Mouse (Mus musculus): ENCODE measurements around the gene Ubr7. TPM values are rescaled to one million over a fixed set of nuclear protein-coding genes. Genes with fewer than 3 reads are reported as not detected.

The Ubr7 gene
- 33.8 and 34.7 TPM in 2 replicates for polyA plus RNA-seq (2015; fragmentation: Nextera tagmentation; extraction: Ambion mirVana)

GRCm38 (mm10) chr12:102757689-102758402, at the start of gene Ubr7, which contains the start of the genes Gm28051 and Gon7:
TSS of gene Ubr7 (plus strand) at chr12:102757967.
TSS of gene Gm28051 (minus strand) at chr12:102757765.
TSS of gene Gon7 (minus strand) at chr12:102757803.
- H3K27me3 ChIP-seq (ENCODE audit: control insufficient read depth, insufficient read depth, low read depth, low read length): no peaks in the 10 kb centered on the region
- peak within 1 kb of the TSS; percentile 92 for H3K27ac ChIP-seq (ENCODE audit: low read length)
- H3K4me1 ChIP-seq (ENCODE audit: control insufficient read depth, insufficient read depth, low read length): peaks cover 20% of the 10 kb centered on the region
- no peaks in the 10 kb centered on the region for H3K9me3 ChIP-seq (replicated peaks; ENCODE audit: control insufficient read depth, low read length, poor library complexity, severe bottlenecking)
- peak within 1 kb of the TSS; percentile 87 for H3K9ac ChIP-seq (ENCODE audit: low read depth, low read length)
- no peaks in the 10 kb centered on the region for H3K36me3 ChIP-seq (ENCODE audit: control insufficient read depth, insufficient read depth, low read length)
- under 1% methylated on average over 73 of the region's 73 CpGs for WGBS
- ATAC-seq: peak; percentile 98
- peak within 1 kb of the TSS; percentile 91 for H3K4me2 ChIP-seq (ENCODE audit: low read length)
- peak within 1 kb of the TSS; percentile 88 for H3K4me3 ChIP-seq (ENCODE audit: low read depth, low read length)

GRCm38 (mm10) chr12:102708220-102708619, 49.5 kb upstream of the Ubr7 start:
- H3K9ac ChIP-seq (ENCODE audit: low read depth, low read length): no peak overlapping the region
- WGBS: 68% methylated on average over 11 of the region's 11 CpGs
- H3K27me3 ChIP-seq (ENCODE audit: control insufficient read depth, insufficient read depth, low read depth, low read length): no peaks in the 10 kb centered on the region
- no peaks in the 10 kb centered on the region for H3K36me3 ChIP-seq (ENCODE audit: control insufficient read depth, insufficient read depth, low read length)
- no peak overlapping the region for H3K4me2 ChIP-seq (ENCODE audit: low read length)
- ATAC-seq: no peak
- peaks cover 12% of the 10 kb centered on the region for H3K4me1 ChIP-seq (ENCODE audit: control insufficient read depth, insufficient read depth, low read length)
- no peak overlapping the region for H3K27ac ChIP-seq (ENCODE audit: low read length)
- no peak overlapping the region for H3K4me3 ChIP-seq (ENCODE audit: low read depth, low read length)
- no peaks in the 10 kb centered on the region for H3K9me3 ChIP-seq (replicated peaks; ENCODE audit: control insufficient read depth, low read length, poor library complexity, severe bottlenecking)

DNA sequence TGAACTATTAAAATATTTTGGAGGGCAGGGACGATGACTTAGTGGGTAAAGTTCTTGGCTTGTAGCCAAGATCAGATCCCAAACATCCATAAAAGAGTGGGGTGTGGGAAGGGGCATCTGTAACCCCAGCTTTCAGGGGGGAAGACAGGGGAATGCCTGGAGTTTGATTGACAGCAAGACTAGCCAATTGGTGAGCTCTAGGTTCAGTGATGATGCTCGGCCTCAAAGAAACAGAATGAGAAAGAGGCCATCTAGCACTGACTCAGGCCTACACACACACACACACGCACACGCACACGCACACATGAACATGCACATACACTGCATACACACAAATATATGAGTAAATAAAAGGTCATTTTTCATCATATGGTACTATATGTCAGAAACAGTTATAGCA, 47.9 kb upstream of the Ubr7 start:
- no peak overlapping the region for H3K4me2 ChIP-seq (ENCODE audit: low read length)
- H3K9ac ChIP-seq (ENCODE audit: low read depth, low read length): no peak overlapping the region
- H3K4me3 ChIP-seq (ENCODE audit: low read depth, low read length): no peak overlapping the region
- peaks cover 7% of the 10 kb centered on the region for H3K4me1 ChIP-seq (ENCODE audit: control insufficient read depth, insufficient read depth, low read length)
- no peaks in the 10 kb centered on the region for H3K9me3 ChIP-seq (replicated peaks; ENCODE audit: control insufficient read depth, low read length, poor library complexity, severe bottlenecking)
- ATAC-seq: no peak
- 92% methylated on average over 5 of the region's 5 CpGs for WGBS
- H3K27me3 ChIP-seq (ENCODE audit: control insufficient read depth, insufficient read depth, low read depth, low read length): no peaks in the 10 kb centered on the region
- H3K36me3 ChIP-seq (ENCODE audit: control insufficient read depth, insufficient read depth, low read length): no peaks in the 10 kb centered on the region
- no peak overlapping the region for H3K27ac ChIP-seq (ENCODE audit: low read length)

DNA sequence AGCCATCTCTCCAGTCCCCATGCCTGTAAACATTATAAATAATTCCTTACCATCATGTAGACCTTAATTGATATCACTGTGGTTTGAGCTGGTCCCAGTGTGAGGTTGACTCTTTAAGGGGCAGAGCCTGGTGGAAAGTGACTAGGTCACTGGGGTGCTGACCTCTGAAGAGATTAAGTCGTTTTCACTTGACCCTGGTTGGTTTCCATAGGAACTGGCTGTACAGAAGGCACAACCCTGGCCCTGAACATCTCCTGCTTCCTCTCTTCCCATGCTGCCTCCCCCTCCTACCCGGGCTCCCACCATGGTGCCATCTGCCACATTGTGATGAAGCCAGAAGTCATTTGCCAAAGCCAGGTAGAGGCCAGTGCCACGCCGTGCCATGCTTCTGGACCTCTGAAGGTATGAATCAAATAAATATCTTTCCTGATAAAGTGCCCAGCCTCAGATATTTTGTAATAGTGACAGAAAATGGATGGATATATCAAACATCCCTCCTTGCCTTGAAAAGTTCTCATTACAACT, 46.9 kb upstream of the Ubr7 start:
- Histone ChIP-seq H3K27ac (ENCODE audit: low read length) (no peak overlapping the region), H3K4me3 (ENCODE audit: low read depth, low read length) (no peak overlapping the region), H3K27me3 (ENCODE audit: control insufficient read depth, insufficient read depth, low read depth, low read length) (no peaks in the 10 kb centered on the region), H3K9me3 (replicated peaks; ENCODE audit: control insufficient read depth, low read length, poor library complexity, severe bottlenecking) (no peaks in the 10 kb centered on the region), H3K36me3 (ENCODE audit: control insufficient read depth, insufficient read depth, low read length) (no peaks in the 10 kb centered on the region), H3K9ac (ENCODE audit: low read depth, low read length) (no peak overlapping the region), H3K4me2 (ENCODE audit: low read length) (no peak overlapping the region), H3K4me1 (ENCODE audit: control insufficient read depth, insufficient read depth, low read length) (peaks cover 1% of the 10 kb centered on the region)
- ATAC-seq: no peak
- WGBS: 53% methylated on average over 4 of the region's 4 CpGs

- Histone ChIP-seq H3K27me3 (ENCODE audit: control insufficient read depth, insufficient read depth, low read depth, low read length) (no peaks in the 10 kb centered on the region), H3K4me3 (ENCODE audit: low read depth, low read length) (no peak overlapping the region), H3K4me1 (ENCODE audit: control insufficient read depth, insufficient read depth, low read length) (no peaks in the 10 kb centered on the region), H3K9ac (ENCODE audit: low read depth, low read length) (no peak overlapping the region), H3K9me3 (replicated peaks; ENCODE audit: control insufficient read depth, low read length, poor library complexity, severe bottlenecking) (no peaks in the 10 kb centered on the region), H3K27ac (ENCODE audit: low read length) (no peak overlapping the region), H3K4me2 (ENCODE audit: low read length) (no peak overlapping the region), H3K36me3 (ENCODE audit: control insufficient read depth, insufficient read depth, low read length) (no peaks in the 10 kb centered on the region)
- 84% methylated on average over 20 of the region's 20 CpGs for WGBS
- ATAC-seq: no peak
Measured at GRCm38 (mm10) chr12:102713153-102713865, 44.5 kb upstream of the Ubr7 start.

DNA sequence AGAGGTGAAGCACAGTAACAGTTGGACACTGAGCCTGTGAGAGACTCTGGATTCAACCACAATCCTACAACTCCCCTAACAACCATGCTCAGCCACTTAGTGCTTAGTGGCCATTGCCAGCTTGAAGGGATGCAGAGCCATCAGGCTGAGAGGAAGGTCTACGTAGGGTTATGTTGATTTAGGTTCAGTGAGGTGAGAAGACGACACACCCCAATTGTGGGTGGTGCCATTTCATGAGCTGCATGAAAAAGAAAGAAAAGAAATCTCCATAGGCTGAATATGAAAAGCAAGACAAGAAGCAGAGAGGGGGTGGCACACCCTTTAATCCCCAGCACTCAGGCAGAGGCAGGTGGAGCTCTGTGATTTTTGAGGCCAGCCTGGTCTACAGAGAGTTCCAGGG, 43.7 kb upstream of the Ubr7 start:
- 65% methylated on average over 2 of the region's 2 CpGs for WGBS
- H3K36me3 ChIP-seq (ENCODE audit: control insufficient read depth, insufficient read depth, low read length): no peaks in the 10 kb centered on the region
- no peak overlapping the region for H3K4me2 ChIP-seq (ENCODE audit: low read length)
- no peaks in the 10 kb centered on the region for H3K9me3 ChIP-seq (replicated peaks; ENCODE audit: control insufficient read depth, low read length, poor library complexity, severe bottlenecking)
- H3K4me3 ChIP-seq (ENCODE audit: low read depth, low read length): no peak overlapping the region
- H3K27ac ChIP-seq (ENCODE audit: low read length): no peak overlapping the region
- no peaks in the 10 kb centered on the region for H3K27me3 ChIP-seq (ENCODE audit: control insufficient read depth, insufficient read depth, low read depth, low read length)
- H3K4me1 ChIP-seq (ENCODE audit: control insufficient read depth, insufficient read depth, low read length): no peaks in the 10 kb centered on the region
- no peak for ATAC-seq
- no peak overlapping the region for H3K9ac ChIP-seq (ENCODE audit: low read depth, low read length)

- no peaks in the 10 kb centered on the region; the same call in 1 of the 2 replicates for H3K4me1 ChIP-seq (ENCODE audit: control insufficient read depth, insufficient read depth, low read length)
- no peak overlapping the region for H3K9ac ChIP-seq (ENCODE audit: low read depth, low read length)
- H3K9me3 ChIP-seq (replicated peaks; ENCODE audit: control insufficient read depth, low read length, poor library complexity, severe bottlenecking): no peaks in the 10 kb centered on the region
- ATAC-seq: no peak
- 84% methylated on average over 10 of the region's 10 CpGs for WGBS
- no peak overlapping the region for H3K4me3 ChIP-seq (ENCODE audit: low read depth, low read length)
- H3K36me3 ChIP-seq (ENCODE audit: control insufficient read depth, insufficient read depth, low read length): no peaks in the 10 kb centered on the region
- no peak overlapping the region for H3K27ac ChIP-seq (ENCODE audit: low read length)
- H3K4me2 ChIP-seq (ENCODE audit: low read length): no peak overlapping the region
- H3K27me3 ChIP-seq (ENCODE audit: control insufficient read depth, insufficient read depth, low read depth, low read length): no peaks in the 10 kb centered on the region
Measured at GRCm38 (mm10) chr12:102714654-102715395, 42.9 kb upstream of the Ubr7 start.

- Histone ChIP-seq H3K36me3 (ENCODE audit: control insufficient read depth, insufficient read depth, low read length) (no peaks in the 10 kb centered on the region), H3K4me1 (ENCODE audit: control insufficient read depth, insufficient read depth, low read length) (no peaks in the 10 kb centered on the region; the same call in 1 of the 2 replicates), H3K4me2 (ENCODE audit: low read length) (peak overlapping the region; percentile 26; the same call in 1 of the 2 replicates), H3K4me3 (ENCODE audit: low read depth, low read length) (no peak overlapping the region), H3K27ac (ENCODE audit: low read length) (no peak overlapping the region), H3K9me3 (replicated peaks; ENCODE audit: control insufficient read depth, low read length, poor library complexity, severe bottlenecking) (no peaks in the 10 kb centered on the region), H3K9ac (ENCODE audit: low read depth, low read length) (no peak overlapping the region), H3K27me3 (ENCODE audit: control insufficient read depth, insufficient read depth, low read depth, low read length) (no peaks in the 10 kb centered on the region)
- 28% methylated on average over 13 of the region's 13 CpGs for WGBS
- ATAC-seq: peak; percentile 76
Measured at GRCm38 (mm10) chr12:102719552-102720315, 38.0 kb upstream of the Ubr7 start.

Data from midbrain, embryonic 16.5 days (tissue).